Mouse (Mus musculus) C2C12 (cell line): Measurements from ENCODE around the gene Cacna1a.

ENCODE experiments used
- CEBPB ChIP-seq: IDR thresholded peaks from one replicate; pipeline ENCODE4 v1.6.1; 2011; ENCODE audit warnings: low read depth, mild to moderate bottlenecking, control low read depth, moderate library complexity
- CTCF ChIP-seq: IDR thresholded peaks from one replicate; pipeline ENCODE4 v1.5.1; 2011; ENCODE audit not compliant: control insufficient read depth, insufficient read depth, insufficient read length
- FOSL1 ChIP-seq: IDR thresholded peaks from one replicate; pipeline ENCODE4 v1.8.0; 2011; ENCODE audit warnings: mild to moderate bottlenecking, low read length; ENCODE audit not compliant: poor library complexity, insufficient read depth, severe bottlenecking
- MAX ChIP-seq: IDR thresholded peaks from one replicate; pipeline ENCODE4 v1.6.1; 2011; ENCODE audit warnings: mild to moderate bottlenecking, control low read depth
- MYOD1 ChIP-seq: IDR thresholded peaks from one replicate; pipeline ENCODE4 v1.6.1; 2011; ENCODE audit warnings: low read depth; ENCODE audit not compliant: control insufficient read depth, insufficient read length
- MYOG ChIP-seq: IDR thresholded peaks from one replicate; pipeline ENCODE4 v1.6.1; 2011; ENCODE audit not compliant: control insufficient read depth, insufficient read length; ENCODE audit errors: extremely low read depth
- USF1 ChIP-seq: IDR thresholded peaks from one replicate; pipeline ENCODE4 v1.6.1; 2011; ENCODE audit warnings: low read depth, mild to moderate bottlenecking, control low read depth, moderate library complexity

DNA sequence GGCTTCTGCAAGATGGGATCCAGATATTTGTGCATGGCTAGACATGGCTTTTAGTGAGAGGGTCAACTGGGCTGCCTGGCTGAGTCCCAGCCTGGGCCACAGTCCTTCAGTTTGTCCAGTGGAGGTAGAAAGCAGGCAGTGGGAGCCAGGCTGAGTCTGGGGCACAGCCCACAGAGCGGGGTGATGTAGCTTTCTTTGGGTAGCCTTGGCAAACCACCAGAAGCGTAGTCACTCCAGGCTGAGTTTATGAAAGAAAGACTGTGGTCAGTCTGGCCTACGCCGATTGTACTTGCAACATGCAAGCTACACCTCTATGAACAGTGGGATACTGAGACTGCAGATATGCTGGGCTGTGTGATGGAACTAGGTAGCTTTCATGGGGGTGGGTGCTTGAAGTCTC is 94.8 kb downstream of the Cacna1a start:
- no peak for TF ChIP-seq MYOD1
- no peak for TF ChIP-seq CTCF
- TF ChIP-seq USF1 = no peak
- no peak for TF ChIP-seq MAX
- no peak for TF ChIP-seq MYOG
- no peak for TF ChIP-seq FOSL1
- no peak for TF ChIP-seq CEBPB
